Mouse (Mus musculus) stomach, postnatal 0 days (tissue): ENCODE results near the gene Ost4.

Source experiments
- CTCF ChIP-seq: IDR thresholded peaks from 2 replicates; pipeline ENCODE4 v1.5.1; 2016; ENCODE audit warnings: antibody characterized with exemption, low read depth, mild to moderate bottlenecking, moderate library complexity
- EP300 ChIP-seq: optimal IDR thresholded peaks from 2 replicates; pipeline ENCODE3; 2016; ENCODE audit warnings: antibody characterized with exemption

- no peak for TF ChIP-seq CTCF
- no peak for TF ChIP-seq EP300
These were observed 23.8 kb upstream of the Ost4 start for GRCm38 (mm10) chr5:30931378-30931777.
